Mouse (Mus musculus) urinary bladder, postnatal 25 days (tissue): ENCODE data around the gene Fam166a.

Experiments
- DNase-seq: peaks from one replicate; pipeline ENCODE4 v3.0.0; 2022; ENCODE audit warnings: low spot score

Gene Fam166a

DNA sequence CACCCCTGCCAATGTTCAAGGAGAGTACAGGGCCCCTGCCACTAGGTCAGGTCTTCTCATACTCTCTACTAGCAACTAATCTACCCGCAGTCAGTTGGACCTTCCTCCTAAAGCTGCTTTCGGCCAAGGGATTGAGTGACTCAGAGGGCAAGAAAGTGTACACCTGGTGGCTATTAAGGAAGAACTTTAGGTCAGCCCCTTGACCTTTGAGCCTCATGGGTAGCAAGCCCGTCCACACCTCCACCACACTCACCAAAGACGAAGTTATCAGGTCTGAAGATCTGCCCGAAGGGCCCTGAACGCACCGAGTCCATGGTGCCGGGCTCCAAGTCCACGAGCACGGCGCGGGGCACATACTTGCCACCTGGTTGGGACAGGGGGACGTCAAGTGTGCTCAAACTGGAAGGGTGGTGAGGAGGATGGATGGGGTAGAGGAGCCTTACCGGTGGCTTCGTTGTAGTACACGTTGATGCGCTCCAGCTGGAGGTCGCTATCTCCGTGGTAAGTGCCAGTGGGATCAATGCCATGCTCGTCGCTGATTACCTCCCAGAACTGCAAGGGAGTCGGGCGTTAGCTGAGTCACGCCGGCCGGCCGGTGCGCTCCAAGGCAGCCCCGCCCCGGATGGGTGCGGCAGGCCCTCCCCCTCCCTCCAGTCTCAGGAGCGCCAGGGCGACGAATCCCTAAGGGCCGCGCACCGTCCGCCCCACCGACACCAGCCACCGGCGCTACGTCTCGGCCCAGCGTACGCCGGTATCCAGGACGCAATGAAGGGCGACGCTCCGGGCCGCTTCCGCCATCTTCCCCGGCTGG, 5.3 kb downstream of the Fam166a start:
- DNase-seq = peak; percentile 80

DNA sequence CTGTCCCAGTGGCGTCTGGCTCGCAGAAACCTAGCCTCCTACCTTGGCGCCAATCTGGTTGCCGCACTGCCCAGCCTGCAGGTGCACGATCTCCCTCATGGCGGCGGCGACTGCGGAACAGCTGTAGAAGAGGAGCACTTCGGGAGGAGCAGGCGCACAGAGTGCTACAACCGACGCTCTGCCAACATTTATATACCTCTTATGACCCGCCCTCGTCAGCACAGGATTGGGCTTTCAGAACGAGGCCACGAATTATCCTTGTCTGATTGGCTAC, 5.9 kb downstream of the Fam166a start, which contains the start of gene Tubb4b:
TSS of gene Tubb4b (minus strand) at position 211 of the 274 bp plus-strand sequence.
- no peak for DNase-seq

DNA sequence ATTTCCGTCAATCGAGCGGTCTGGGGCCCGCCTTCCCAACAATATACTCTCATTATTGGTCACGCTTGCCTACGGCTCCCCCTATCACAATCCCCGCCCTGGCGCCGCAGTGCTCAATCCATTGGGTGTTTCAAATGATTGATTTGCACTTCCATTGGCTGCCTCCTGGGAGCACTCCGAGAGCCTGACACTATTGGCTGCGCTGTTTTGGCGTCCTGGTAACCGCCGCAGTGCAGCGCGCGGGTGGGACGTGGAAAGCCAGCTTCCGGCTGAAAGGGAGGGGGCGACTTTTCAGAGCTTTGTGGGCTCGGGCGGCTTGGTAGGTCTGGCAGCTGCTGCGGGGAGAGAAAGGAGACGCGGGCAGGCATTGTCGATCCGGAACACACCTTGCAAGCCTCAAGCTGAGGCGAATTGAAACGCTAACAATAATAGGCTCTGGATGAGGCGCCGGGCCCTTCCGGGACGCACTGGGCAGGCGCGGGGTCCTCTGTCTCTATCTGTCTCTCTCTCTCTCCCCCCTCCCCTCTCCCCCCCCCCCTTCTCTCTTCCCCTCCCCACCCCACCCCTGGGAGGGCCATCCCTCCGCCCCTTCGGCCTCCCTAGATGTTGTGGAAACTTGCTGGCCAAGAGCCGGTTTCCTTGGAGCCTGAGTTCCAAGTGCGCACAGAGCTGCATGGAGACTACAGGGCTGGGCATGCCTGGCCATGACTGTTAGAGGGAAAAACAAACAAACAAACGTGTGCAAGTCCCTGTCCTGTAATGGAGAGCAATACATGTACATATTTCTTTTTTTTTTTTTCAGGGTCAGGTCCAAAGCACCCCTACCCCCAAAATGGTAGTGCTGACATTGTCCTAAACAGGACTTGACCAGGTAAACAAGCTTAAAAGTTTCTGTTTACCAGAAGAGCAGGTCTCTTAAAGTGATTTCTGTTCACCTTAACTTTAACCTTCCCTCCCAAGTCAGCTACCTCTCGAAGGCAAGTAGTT, 6.5 kb downstream of the Fam166a start:
- peak; percentile 84 for DNase-seq

DNA sequence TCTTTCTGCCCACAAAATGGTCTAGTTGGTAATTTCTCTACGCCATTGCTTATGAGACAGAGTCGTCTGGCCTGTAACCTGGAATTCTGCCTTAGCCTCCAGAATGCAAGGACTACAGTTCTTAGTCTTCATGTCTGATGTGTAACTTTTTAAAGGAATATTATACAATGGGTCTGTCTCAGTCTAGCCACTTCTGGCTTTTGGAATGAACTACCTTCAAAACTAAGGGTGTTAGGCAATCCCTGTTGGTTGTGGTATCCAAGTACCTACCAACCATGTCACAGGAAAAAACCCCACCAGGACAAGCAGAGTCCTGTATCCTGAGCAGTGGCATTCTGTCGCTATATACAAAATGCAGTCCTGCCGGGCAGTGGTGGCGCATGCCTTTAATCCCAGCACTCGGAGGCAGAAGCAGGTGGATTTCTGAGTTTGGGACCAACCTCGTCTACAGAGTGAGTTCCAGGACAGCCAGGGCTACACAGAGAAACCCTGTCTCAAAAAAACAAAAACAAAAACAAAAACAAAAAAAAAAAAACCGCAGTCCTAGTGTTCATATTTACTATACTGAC, 7.3 kb downstream of the Fam166a start:
- no peak for DNase-seq

DNA sequence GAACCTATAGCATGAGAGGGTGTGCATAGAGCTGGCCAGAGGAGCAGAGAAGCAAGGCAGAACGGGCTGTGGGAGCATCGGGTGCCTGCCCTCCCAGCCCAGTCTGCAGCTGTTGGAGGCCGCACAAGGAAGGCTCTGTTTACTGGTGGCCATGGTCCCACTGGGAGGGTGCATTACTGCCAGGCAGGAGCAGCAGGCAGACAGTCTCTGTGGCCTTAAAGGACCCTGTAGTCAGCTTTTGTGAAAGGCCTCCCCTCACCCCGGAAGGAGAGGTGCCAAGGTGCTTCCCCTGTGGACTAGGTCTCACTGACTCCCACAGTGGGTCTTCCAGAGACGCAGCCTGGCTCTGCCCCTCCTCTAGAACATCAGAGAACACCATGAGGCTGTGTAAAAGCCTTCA, 8.3 kb downstream of the Fam166a start:
- DNase-seq = no peak

DNA sequence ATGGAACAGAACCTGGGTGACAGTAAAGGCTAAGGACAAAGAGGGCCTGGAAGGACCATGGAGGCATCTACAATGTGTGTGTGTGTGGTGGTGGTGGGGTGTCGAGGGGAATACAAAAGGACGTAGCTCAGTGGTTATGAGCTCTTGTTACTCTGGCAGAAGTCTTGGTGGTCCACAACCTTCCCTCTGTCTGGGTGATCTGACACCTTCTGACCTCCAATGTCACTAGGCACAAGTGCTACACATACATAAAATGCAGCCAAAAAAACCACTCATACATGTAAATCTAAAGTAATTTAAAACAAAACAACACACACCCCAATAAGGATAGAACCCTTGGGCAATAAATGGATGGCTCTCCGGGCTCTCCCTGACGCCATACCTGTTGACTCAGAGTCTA, 8.9 kb downstream of the Fam166a start:
- no peak for DNase-seq

DNA sequence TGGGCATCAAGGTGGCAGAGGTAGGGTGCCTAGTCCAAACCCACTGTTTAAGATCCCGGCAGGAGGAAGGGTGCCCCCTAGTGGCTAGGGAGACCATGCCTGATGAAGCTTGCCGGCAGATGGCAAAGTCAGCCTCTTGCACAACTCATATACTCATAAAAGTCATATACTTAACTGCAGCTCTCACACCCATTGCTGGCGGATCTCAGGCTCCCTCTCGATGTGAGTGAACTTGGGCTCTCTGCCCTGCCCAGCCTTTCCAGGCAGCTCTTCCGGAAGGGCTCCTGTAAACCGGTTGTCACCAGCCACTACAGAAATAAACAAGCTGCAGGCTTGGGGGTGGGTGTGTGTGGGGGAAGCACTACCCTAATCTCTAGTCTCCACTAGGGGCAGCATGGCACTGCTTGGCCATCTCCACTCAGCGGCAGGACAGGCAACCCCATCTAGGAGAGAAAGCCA, 9.9 kb downstream of the Fam166a start:
- peak; percentile 92 for DNase-seq

DNA sequence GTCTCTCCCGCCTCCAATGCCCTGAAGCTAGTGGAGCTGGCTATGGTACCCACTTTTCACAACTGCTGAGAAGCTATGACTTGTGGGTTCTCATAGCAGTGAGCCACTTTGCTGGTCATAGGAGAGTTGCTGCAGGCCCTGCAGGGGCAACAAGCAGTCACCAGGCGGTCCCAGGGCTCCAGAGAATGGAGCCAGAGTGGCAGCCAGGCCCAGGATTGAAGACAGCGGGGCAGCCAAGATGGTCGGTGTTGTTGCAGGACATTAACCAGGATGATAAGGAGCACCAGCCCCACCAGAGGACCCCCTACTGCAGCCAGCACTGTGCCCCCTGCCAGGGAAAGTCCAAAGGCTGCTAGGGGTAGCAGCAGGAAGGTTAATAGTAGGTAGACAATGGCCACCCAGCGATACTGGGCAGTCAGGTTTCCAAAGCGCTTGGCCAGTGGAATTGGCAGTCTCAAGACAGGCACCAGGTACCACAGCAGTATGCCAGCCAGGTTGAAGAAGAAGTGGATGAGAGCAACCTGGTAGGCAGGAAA, 10.5 kb downstream of the Fam166a start:
- DNase-seq = no peak

DNA sequence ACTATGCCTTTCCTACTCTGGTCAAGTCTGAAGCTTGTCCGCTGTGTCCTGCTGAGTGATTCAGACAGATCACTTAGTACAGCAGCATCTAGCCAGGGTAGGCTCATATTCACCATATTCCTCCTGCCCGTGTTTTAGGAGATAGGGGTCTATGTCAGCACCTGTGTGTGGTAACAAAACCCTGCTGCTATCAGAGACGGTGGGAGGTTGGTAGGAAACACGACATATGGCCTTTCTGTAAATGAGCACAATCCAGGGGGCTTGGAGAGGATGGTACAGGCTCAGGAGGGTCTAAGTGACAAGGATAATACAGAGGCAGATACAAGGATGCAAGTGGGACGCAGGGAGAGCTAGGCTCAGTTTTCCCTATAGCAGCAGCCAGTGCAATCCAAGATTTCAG, 11.0 kb downstream of the Fam166a start:
- DNase-seq = no peak

DNA sequence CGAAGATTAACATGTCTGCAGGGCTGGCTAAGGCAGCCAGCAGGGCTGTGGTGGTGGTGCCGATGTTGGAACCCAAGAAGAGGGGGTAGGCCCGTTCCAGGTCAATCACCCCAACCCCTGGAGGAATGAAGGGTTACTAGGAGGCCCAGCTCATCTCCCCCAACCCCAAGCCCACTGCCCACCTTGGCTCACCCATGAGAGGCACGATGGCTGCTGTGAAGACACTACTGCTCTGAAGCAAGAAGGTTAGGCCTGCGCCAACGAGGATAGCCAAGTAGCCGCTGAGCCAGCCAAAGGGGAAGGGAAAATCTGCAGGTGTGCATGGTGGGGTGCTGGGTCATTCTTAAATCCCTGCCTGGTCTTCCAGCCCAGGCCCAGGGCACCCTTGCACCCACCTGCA, 12.0 kb downstream of the Fam166a start:
- DNase-seq = no peak

DNA sequence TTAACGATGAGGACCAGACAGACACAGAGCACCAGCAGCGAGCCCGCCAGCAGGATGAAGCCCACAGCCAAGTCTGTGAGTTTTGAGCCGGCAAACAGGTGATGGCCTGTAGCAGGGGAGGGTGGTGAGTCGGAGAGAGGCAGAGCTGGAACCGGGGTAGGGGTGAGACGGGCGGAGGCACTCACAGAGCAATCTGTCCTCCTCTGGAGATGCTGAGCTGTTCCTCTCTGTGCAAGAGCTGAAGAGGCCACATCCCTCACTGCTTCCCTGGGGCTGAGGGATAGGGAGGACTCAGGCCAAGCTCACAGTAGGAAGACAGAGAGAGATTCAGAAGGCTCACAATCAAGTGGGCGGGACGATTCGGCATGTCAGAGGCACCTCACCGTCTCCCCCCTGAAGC, 12.5 kb downstream of the Fam166a start:
- no peak for DNase-seq

DNA sequence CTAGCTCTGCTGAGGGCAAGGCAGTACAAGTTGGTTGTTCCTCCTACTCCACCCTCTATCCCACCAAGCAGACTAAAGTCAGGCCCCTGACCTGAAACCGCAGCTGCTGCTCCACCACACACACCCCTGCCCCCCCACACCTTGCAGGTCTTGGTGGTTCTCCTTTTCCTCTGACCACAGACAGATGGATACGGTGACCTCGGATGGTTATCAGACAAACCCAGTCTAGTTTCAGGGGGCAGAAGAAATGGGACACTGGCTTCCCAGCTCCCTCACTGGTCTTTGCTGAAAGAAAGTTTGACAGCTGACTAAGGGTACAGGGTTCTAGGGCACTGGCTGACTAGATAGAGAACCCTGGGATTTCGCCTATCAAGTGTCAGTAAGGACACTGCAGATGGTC, 14.9 kb downstream of the Fam166a start:
- no peak for DNase-seq

DNA sequence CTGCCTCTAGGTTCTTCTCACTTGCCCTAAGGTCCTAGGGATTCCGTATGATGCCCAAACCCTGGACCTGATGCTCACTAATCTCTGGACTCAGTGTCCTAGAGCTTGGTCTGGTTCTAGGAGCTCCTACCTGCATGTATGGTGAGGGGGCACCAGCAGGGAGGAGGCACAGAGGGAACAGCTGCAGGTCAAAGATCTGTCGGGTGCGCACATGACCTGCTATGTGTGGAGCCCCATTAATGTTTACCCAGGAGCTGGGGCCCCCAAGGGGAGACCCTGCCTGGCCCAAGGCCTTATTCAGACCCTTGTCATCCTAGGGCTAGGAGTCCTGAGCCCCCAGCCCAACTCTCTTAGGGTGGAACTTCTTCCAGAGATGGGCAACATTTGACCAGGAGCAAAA, 15.5 kb downstream of the Fam166a start, which contains the start of gene Slc34a3:
TSS of gene Slc34a3 (minus strand) at position 315 of the 400 bp plus-strand sequence.
- no peak for DNase-seq

DNA sequence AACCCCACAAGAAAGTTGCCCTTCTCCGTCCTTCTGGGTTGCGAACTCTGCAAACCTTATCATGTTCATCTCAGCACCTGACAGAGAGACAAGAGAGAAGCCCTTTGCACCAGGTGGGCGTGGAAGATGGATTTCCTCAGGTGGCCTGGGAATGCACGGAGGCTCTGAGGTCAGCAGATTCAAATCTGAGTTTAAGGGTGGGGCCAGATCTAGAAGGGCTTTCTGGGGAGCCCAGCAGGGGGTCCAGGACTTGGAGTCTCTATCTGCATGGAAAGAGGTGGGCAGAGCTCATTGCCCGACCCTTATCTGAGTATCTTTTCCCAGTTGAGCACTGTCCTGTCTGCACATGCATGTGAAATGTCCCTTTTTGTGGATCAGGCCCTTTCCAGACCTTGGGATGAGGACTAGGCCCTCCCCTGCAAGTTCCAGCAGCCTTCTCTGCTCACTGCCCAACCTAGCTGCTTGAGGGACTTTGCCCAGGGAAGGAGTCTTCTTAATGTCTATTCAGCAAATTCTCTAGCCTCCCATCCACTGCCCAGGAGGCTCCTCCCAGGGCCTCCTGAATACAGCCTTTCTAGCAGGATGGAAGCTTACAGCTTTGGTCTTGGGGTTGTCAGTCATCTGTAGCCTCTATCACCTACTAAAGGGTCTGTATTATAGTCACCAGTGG, 16.1 kb downstream of the Fam166a start:
- no peak for DNase-seq

DNA sequence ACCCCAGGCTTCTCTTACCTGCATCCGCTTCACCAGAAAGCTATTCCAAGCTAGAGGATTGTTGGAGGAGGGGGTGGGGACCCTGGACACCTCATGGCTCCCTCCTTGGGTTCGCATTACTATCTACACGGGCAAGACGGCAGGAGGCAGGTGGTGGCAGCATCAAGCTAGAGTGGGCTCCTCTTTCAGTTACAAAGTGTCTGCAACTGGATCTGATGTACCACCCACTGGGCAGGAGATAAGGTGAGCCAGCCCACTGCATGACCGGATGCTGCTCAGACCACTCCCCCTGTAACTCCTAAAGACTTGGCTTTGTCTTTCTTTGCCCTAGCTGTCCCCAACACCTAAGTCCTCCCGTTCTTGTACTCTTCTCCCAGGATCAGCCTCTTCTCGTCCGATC, 18.1 kb downstream of the Fam166a start, which contains the start of gene Rnf224:
TSS of gene Rnf224 (minus strand) at position 174 of the 400 bp plus-strand sequence.
- DNase-seq = no peak

DNA sequence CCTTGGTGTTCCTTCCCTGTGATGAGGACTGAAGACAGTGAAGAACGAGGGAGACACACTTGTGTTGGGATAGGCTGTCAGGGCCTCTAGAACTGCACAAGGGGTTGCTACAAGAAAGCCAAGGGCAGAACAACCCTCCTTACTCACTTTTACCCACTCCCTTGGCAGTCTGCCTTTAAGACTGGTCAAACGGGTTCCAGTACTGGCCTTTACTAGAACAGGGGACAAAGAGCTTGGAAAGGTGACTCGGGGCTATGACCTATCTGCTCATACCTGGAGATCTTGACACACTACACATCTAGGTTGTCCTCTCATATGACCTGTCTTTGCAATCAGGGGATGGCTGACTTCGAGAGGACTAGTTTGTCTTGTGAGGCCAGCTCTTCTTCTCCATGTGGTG, 19.0 kb downstream of the Fam166a start:
- DNase-seq = peak; percentile 71

DNA sequence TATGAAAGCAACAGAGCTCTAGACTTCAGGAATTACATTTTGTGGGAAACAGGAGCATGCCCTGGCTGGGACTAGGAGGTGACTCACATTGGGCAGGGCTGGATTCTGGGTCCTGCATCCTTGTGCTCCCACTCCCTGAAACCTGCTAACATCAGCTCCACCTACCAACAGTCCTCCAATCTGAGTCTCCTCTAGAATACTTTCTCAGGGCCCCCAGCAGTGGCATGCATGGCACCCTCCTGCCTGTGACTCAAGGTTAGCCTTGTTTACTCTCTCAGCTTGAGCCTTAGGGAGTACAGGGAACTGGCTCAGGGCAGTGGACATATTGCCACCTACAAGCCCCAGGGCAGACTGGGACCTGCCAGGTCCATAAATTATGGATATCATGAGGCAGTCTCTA, 19.6 kb downstream of the Fam166a start:
- DNase-seq = no peak

DNA sequence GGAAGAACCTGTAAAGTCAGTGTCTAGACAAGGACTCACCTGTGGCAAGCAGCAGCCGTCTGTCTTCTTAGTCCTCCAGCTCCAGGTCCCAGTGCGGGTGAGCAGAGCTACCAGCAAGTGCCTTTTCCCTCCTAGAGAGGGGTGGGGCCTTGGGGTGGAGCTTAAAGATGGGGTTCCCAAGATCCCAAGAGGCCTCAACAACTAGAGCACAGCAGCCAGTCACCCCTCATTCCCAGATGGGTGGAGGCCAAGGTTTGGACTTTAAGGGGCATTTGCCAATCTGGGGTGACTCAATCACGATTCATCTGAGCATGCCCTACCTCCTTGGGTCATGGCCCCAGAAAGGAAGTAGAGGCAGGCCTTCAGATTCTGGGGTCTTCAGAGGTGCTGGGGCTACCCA, 21.2 kb downstream of the Fam166a start:
- no peak for DNase-seq

DNA sequence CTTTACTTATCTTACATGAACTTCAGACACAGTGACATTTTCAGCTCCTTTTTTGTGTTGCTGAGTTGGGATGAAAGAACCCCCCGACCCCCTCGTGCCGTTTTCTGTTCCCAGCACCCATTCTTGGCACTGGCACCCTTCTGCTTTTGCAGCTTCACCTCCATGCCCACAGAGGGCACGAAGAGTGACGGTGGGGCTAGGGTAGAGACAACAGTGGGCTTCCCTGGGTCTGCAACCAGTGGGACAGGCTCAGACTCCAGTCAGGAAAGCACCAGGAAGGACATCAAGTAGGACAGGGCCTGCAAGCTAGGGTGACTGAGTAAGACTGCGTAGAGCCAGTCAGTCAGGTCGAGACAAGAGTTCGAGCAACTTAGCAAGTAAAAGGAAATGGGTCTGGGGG, 21.8 kb downstream of the Fam166a start:
- no peak for DNase-seq

DNA sequence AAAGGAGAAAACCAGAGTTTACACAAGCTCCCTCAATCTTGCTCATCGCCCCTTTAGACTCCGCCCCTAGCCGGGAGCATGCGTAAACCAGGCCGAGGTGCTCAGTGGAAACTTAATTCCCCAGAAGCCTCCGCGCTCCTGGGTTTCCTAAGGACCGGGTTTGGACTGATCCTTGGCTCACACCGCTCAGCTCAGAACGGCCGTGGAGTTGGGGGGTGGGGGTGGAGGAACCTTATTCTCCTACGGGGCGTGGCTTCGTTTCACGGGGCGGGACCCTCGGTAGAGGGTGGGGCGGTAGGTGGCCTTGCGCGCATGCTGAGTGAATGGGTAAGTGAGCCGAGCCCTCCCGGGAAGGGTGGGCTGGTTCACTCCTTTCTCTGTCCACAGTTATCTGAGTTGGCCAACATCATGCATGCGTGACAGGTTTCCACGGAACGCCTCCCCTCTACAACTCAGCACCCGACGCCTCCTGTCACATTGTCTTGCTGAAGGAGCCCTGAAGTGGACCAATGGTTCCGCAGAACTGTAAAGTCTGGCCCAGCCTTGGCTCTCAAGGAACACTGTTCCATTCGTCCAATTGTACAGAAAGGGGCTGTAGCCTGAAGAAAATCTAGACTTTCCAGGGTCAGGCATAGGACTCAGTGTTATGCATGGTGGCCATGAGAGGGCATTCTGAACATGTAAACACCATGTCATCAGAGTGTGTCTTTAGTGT, 22.3 kb downstream of the Fam166a start:
- DNase-seq = peak; percentile 61

DNA sequence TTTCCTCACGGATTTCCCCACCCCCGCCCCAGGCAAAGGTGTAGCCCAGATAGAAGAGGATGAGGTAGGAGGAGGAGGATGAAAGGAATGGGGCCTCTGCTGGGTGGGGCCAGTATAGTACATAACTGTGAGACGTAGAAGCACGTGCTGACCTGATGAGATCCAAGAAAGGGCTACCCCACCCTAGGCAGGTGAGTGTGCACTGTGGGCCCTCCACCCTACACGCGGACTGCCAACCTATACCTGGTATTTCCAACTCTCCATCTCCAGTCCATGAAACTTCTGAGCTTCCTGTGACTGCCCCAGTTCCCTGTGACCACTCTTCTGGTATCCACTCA, 22.9 kb downstream of the Fam166a start:
- no peak for DNase-seq
